Mouse (Mus musculus): ENCODE results near the gene Clstn2. TPM values are rescaled to one million over a fixed set of nuclear protein-coding genes. Genes with fewer than 3 reads are reported as not detected.

Clstn2 gene
- polyA plus RNA-seq, 1 experiment from 2014 or later, result 0.79 TPM

DNA sequence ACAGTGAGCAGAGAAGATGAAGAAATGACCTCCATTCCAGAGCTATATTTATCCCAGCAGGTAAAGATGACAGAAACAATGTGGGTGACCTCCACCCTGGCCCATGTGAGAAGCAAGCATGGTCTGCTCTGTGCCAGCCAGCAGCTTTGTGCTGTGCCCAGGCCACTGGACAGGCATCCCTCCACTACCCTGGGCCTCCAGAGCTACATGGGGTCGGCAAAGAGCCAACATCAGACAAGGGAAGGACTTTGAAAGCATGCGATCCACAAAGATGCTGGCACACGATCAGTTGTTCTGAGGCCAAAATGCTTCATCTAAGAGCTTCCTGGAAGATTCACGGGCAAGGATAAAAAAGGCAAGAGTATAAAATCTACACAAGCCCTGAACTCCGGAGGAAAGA, 36.6 kb downstream of the Clstn2 start:
- Histone ChIP-seq H3K27ac (no peak overlapping the region), H3K4me1 (no peaks in the 10 kb centered on the region), H3K27me3 (ENCODE audit: low read depth, poor library complexity, severe bottlenecking) (no peaks in the 10 kb centered on the region), H3K4me3 (no peak overlapping the region), H3K9me3 (replicated peaks) (no peaks in the 10 kb centered on the region), H3K36me3 (no peaks in the 10 kb centered on the region)
- WGBS, result 85% methylated on average over 5 of the region's 5 CpGs
- DNase-seq (ENCODE audit: low spot score), result no peak

DNA sequence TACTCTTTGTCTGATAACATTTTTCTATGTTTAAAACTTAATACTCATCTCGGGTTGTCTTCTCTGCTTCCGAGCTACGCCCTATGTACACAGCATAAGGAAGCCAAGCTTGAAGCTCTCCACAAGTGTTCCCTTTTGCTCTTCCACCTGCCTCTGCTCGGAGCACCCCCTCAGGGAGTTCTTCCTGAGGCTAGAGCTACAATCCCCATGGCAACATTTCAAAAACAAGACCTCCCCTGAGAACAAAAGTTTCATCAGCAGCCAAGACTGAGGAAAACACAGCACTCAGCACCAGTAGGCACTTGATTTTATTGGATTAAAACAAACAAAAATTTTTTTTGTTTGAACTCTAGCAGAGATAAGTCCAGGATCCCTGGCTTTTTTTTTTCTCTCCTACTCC, 37.3 kb downstream of the Clstn2 start:
- H3K27me3 ChIP-seq (ENCODE audit: low read depth, poor library complexity, severe bottlenecking), result no peaks in the 10 kb centered on the region
- no peaks in the 10 kb centered on the region for H3K4me1 ChIP-seq
- H3K4me3 ChIP-seq, result no peak overlapping the region
- no peak for DNase-seq (ENCODE audit: low spot score)
- WGBS, result 87% methylated on average over 4 of the region's 4 CpGs
- no peaks in the 10 kb centered on the region for H3K36me3 ChIP-seq
- H3K27ac ChIP-seq, result no peak overlapping the region
- no peaks in the 10 kb centered on the region for H3K9me3 ChIP-seq (replicated peaks)

DNA sequence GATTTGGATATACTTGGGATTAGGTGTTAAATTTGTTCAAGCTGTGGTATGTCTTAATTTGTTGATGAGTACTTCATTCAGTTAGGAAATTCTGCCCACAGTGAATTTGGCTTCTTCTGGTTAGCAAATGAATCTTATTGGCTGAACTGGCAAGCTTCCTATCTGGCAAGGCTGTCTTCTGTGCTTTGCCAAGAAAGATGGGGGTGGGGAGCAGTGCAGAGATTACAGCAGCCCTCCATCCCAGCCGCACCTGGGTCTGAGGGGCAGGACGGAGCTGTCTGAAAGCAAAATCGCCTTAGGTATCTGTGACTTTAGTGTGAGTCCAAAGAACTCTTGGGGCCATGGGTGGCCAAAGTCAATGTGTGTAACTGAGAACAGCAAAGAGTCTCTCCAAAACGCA, 40.9 kb downstream of the Clstn2 start:
- H3K27ac ChIP-seq, result no peak overlapping the region
- DNase-seq (ENCODE audit: low spot score), result no peak
- H3K36me3 ChIP-seq, result no peaks in the 10 kb centered on the region
- H3K9me3 ChIP-seq (replicated peaks), result no peaks in the 10 kb centered on the region
- WGBS, result 64% methylated on average over 4 of the region's 4 CpGs
- H3K4me1 ChIP-seq, result no peaks in the 10 kb centered on the region
- no peak overlapping the region for H3K4me3 ChIP-seq
- no peaks in the 10 kb centered on the region for H3K27me3 ChIP-seq (ENCODE audit: low read depth, poor library complexity, severe bottlenecking)

DNA sequence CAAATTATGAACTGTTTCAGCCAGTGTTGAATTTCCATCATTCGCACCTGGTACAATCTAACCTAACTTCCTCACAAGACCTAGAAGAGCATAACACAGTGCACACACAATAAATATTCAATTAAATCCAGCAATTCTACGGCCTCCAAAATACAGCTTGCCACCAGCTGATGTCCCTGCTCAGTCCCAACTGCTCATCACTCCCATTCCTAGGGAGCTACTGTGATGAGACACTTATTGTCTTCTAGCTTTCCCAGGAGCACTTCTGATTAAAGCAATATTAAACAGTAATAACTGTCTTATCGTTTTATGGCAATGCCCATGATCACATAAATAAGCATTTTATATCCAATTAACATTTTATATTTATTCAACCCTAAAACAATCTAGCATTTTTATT, 55.6 kb downstream of the Clstn2 start:
- no peaks in the 10 kb centered on the region for H3K36me3 ChIP-seq
- 92% methylated on average over 3 of the region's 3 CpGs for WGBS
- no peaks in the 10 kb centered on the region for H3K4me1 ChIP-seq
- DNase-seq (ENCODE audit: low spot score), result no peak
- no peaks in the 10 kb centered on the region for H3K27me3 ChIP-seq (ENCODE audit: low read depth, poor library complexity, severe bottlenecking)
- no peak overlapping the region for H3K27ac ChIP-seq
- H3K4me3 ChIP-seq, result no peak overlapping the region
- H3K9me3 ChIP-seq (replicated peaks), result no peaks in the 10 kb centered on the region

DNA sequence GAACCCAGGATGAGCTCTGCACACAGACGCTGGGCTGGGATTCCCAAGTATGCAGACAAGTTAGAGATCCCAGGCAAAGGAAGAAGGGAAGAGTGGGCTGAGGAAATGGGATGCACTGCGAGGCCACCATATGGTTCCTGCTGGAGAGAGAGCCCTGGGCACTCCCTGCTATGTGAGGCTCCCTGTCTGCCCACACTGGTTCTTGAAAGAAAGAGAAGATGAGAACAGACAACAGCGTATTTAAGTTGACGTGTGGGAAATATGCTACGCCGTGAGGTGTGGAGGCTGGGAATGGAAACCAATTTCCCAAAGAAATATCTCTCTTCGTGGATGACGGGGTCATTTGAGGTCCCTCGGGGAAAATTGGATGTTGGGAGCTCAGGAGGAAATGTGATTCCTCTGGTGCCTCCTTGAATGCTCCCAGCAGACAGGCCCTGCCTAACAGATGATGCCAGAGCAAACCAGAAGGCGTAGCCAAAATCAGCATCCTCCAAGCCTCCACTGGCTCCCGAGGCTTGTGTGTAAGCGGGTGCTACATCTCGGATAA, 58.1 kb downstream of the Clstn2 start:
- Histone ChIP-seq H3K27me3 (ENCODE audit: low read depth, poor library complexity, severe bottlenecking) (no peaks in the 10 kb centered on the region), H3K36me3 (no peaks in the 10 kb centered on the region), H3K9me3 (replicated peaks) (no peaks in the 10 kb centered on the region), H3K4me3 (no peak overlapping the region), H3K27ac (no peak overlapping the region), H3K4me1 (no peaks in the 10 kb centered on the region)
- no peak for DNase-seq (ENCODE audit: low spot score)
- WGBS, result 83% methylated on average over 13 of the region's 13 CpGs

DNA sequence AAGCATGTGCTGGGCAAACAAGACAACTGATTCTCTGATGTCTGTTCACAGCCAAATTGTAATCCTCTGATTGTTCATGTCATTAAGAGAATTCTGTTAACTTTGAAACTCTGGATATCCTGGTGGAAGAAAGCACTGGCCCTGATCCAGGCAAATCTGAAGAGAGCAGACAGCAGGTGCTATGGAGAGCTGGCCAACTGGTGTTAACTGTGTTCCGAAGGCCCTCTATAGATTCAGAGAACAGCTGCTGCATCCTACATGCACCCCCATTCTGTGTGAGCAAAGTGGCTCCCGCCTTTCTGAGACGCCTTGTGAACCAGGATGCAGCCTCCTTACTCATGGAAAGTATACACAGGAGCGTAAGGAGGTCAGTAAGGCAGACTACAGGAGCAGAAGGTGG, 66.3 kb downstream of the Clstn2 start:
- no peaks in the 10 kb centered on the region for H3K36me3 ChIP-seq
- H3K9me3 ChIP-seq (replicated peaks), result no peaks in the 10 kb centered on the region
- H3K27ac ChIP-seq, result no peak overlapping the region
- no peak overlapping the region for H3K4me3 ChIP-seq
- no peaks in the 10 kb centered on the region for H3K27me3 ChIP-seq (ENCODE audit: low read depth, poor library complexity, severe bottlenecking)
- DNase-seq (ENCODE audit: low spot score), result no peak
- WGBS, result 92% methylated on average over 4 of the region's 4 CpGs
- H3K4me1 ChIP-seq, result no peaks in the 10 kb centered on the region

DNA sequence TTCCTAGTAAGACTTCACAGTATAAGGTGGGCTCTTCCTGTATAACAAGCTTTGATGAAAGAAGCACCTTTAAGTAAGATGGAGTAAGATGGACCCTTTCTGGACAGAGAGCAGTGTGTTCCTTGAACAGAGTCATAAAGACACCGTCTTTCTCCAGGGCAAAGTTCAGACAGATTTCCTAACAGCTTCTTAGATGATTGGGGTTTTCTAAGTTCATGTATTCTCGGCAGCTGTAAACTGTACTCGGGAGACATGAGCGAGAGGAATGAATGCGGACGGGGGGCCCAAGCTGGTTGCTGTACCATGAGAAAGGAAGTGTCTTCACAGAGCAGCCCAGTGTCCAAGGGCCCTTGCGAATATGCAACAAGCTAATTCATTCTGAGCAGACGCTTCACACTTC, 75.5 kb downstream of the Clstn2 start:
- DNase-seq (ENCODE audit: low spot score), result no peak
- no peaks in the 10 kb centered on the region for H3K9me3 ChIP-seq (replicated peaks)
- WGBS, result 92% methylated on average over 8 of the region's 8 CpGs
- H3K4me3 ChIP-seq, result no peak overlapping the region
- H3K4me1 ChIP-seq, result no peaks in the 10 kb centered on the region
- H3K27me3 ChIP-seq (ENCODE audit: low read depth, poor library complexity, severe bottlenecking), result no peaks in the 10 kb centered on the region
- H3K27ac ChIP-seq, result no peak overlapping the region
- H3K36me3 ChIP-seq, result no peaks in the 10 kb centered on the region

DNA sequence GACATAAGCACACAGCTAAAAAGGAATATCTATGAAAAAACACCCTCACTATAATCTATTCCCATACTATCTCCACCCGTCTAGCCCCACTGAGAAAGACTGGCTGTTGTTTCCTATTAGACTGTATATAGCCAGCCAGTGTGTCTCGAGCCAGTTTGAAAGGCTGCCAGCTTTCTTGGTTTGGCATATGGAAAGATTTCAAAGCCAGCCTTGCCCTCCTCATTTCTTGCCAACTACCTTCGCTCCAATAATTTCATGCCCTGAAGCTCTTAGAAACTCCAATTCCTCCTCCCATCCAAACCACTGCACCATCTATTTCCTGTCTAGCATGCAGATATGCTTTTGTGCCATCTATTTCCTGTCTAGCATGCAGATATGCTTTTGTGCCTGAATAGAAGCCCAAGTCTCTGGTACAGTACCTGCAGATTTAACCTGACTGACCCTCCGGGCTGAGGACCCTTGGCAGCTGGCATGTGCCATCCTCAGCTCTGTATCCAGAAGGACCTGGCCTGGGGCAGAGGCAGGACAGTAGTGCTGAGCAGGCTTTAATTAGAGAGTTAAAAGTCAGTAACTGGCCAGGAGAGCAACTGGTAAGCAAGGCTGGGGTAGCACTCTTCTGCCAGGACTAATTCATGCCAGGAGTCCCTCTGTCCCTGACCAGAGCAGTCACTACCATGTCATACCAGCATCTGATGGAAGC, 76.4 kb downstream of the Clstn2 start:
- Histone ChIP-seq H3K4me1 (no peaks in the 10 kb centered on the region), H3K36me3 (no peaks in the 10 kb centered on the region), H3K27me3 (ENCODE audit: low read depth, poor library complexity, severe bottlenecking) (no peaks in the 10 kb centered on the region), H3K27ac (no peak overlapping the region), H3K4me3 (no peak overlapping the region), H3K9me3 (replicated peaks) (no peaks in the 10 kb centered on the region)
- 89% methylated on average over 4 of the region's 4 CpGs for WGBS
- no peak for DNase-seq (ENCODE audit: low spot score)

DNA sequence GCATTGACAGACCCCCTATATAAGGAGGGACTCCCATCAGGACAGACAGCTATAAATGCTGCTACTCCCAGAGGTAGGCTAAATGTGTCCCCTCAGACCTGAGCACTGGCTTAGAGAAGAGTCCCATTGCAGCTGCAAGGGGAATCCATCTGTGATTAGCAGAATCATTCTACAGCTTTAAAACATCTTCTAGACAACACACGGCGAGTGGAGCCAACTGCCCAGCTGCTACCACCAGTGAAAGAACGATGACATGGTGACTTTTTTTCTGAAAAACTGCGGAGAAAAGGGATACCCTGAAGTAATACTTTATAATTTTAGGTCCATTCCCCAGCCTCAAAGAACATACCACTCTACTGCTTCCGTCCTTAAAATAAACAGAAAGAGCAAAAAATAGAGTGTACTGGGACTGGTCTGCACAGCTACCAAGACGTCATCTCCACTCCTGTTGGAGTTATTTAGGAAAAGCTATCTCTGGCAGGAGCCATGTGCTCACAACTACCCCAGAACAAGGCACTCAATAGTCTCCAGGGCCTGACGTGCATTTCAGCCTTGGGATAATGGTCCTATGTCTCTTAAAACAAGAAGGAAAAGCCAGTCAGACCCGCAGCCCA, 79.1 kb downstream of the Clstn2 start:
- WGBS, result 86% methylated on average over 8 of the region's 8 CpGs
- Histone ChIP-seq H3K4me1 (no peaks in the 10 kb centered on the region), H3K9me3 (replicated peaks) (no peaks in the 10 kb centered on the region), H3K36me3 (no peaks in the 10 kb centered on the region), H3K27me3 (ENCODE audit: low read depth, poor library complexity, severe bottlenecking) (no peaks in the 10 kb centered on the region), H3K4me3 (no peak overlapping the region), H3K27ac (no peak overlapping the region)
- no peak for DNase-seq (ENCODE audit: low spot score)

DNA sequence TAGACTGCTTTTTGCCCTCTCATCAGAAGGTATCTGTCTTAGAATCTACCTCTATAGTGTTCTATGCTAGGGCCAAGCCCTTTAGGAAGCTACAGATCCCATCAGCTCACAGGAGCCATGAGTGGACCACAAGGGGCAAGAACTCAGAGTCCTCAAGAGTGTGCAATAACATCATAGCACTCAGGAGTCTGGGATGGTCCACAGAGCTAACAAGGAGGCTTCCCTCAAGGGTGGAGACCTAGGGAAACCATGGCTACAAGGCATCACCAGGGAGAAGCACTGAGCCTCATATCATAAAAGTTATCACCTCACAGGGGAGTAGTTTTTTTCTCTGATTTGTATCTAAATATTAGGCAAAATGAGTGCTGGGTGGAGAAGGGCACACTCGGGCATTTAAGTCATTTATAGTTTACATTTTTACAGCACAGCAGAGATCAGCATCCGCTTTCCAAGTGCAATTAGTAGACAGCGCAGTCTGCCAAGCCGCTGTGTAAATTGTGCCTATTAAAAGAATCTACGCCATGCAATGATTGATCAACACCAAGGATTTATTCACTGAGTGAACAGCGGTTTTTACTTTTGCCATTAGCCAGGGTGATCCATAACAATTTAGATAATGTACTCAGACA, 82.5 kb downstream of the Clstn2 start:
- no peaks in the 10 kb centered on the region for H3K4me1 ChIP-seq
- no peaks in the 10 kb centered on the region for H3K27me3 ChIP-seq (ENCODE audit: low read depth, poor library complexity, severe bottlenecking)
- H3K36me3 ChIP-seq, result no peaks in the 10 kb centered on the region
- 83% methylated on average over 6 of the region's 6 CpGs for WGBS
- no peak overlapping the region for H3K27ac ChIP-seq
- H3K4me3 ChIP-seq, result no peak overlapping the region
- no peaks in the 10 kb centered on the region for H3K9me3 ChIP-seq (replicated peaks)
- DNase-seq (ENCODE audit: low spot score), result no peak

DNA sequence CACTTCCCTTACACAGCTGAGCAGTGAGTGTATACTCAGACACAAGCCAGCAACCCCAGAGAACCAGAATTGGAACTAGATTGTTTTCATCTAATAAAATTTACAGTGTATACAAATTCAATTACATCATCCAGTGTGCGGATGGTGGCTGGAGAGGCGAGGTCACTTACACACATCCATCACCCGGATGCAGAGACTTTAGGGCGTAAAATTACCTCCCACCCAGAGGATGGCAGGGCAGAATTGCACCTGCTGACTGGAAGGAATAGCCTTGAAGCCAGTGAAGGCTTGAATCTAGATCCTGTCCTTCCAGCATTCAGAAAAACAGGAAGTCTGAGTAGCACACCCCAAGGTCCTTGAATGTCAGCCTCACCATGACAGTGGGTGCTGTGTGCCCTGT, 113.7 kb downstream of the Clstn2 start:
- Histone ChIP-seq H3K4me3 (no peak overlapping the region), H3K36me3 (no peaks in the 10 kb centered on the region), H3K27ac (no peak overlapping the region), H3K4me1 (no peaks in the 10 kb centered on the region), H3K27me3 (ENCODE audit: low read depth, poor library complexity, severe bottlenecking) (no peaks in the 10 kb centered on the region), H3K9me3 (replicated peaks) (no peaks in the 10 kb centered on the region)
- DNase-seq (ENCODE audit: low spot score), result no peak
- 89% methylated on average over 4 of the region's 4 CpGs for WGBS

DNA sequence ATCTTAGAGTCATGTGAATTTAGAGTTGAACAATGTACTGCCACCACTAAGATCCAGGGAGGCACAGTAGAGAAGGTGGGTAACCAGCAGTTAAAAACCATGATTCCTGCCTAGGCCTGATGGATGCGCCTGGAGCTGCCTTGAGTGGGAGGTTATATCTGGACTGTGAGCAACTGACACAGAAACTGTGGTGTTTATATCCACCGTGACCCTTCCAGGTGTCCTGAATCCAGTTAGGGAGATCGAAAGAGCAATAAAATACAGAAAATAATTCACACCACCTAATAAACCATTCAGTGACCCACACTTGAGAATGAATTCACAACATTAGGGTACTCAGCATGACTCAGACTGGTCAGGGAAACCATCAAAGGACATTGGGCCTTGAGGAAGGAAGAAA, 141.6 kb downstream of the Clstn2 start:
- 85% methylated on average over 3 of the region's 3 CpGs for WGBS
- Histone ChIP-seq H3K36me3 (no peaks in the 10 kb centered on the region), H3K27me3 (ENCODE audit: low read depth, poor library complexity, severe bottlenecking) (no peaks in the 10 kb centered on the region), H3K9me3 (replicated peaks) (no peaks in the 10 kb centered on the region), H3K4me1 (no peaks in the 10 kb centered on the region), H3K4me3 (no peak overlapping the region), H3K27ac (no peak overlapping the region)
- no peak for DNase-seq (ENCODE audit: low spot score)

DNA sequence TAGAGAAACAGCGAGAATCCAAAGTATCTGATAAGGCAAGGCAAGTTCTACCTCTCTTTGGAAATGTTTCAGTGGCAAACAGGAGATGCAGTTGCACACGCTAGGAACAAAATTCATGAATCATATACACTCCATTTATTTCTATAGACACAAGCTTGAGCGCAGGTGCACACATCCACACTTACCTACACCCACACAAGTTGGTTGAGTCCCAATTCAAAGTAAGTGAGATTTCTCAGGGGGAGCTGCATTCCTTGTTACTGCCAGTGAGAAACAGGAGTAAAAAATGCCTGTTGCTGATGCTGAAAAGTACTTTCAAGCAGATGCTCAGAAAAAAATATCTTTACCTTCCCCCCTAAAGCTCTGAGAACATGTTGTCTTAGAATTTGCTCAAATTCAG, 149.6 kb downstream of the Clstn2 start:
- H3K4me3 ChIP-seq, result no peak overlapping the region
- H3K9me3 ChIP-seq (replicated peaks), result no peaks in the 10 kb centered on the region
- H3K27ac ChIP-seq, result no peak overlapping the region
- no peaks in the 10 kb centered on the region for H3K36me3 ChIP-seq
- no peak for DNase-seq (ENCODE audit: low spot score)
- no peaks in the 10 kb centered on the region for H3K4me1 ChIP-seq
- H3K27me3 ChIP-seq (ENCODE audit: low read depth, poor library complexity, severe bottlenecking), result no peaks in the 10 kb centered on the region
- WGBS, result 91% methylated on average over 3 of the region's 3 CpGs
